Mouse (Mus musculus): Measurements from ENCODE around the gene Cbarp.

Gene Cbarp

DNA sequence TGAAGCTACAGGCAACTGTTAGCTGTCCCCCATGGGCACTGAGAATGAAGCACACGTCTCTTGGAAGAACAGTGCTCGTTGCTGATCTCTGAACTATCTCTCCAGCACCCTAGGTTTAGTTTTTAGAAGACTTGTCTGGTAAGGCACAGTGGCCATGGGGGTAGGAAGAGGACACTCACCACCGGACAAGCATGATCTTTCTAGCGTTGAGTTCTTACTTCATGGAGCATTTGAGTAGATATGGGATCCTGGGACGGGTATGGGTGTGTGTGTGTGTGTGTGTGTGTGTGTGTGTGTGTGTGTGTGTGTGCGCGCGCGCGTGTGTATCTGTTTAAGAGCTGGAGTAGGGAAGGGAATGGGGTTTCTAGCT lies at the start of gene Cbarp:
Cbarp (minus strand) TSS at position 170 of the 370 bp plus-strand sequence.
- no peak for DNase-seq (ENCODE audit: low read depth)

DNA sequence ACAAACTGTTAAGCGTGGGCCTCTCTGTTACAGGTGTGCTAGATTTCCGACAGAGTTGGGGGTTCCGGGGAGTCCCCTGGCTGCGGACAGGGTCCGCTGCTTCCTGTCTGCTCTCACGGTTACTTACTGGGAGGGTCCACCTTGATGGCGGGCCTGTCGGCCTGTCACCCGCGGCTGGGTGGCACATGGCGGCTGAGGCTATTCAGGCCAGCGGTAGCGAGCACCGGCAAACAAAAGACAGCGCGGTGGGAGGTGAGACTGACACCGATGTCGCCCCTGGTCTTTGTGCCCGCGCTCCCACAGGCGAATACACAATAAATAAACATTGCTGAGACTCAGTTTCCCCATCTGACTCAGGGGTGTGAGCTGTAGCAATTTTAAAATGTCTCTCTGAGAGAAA lies 49.4 kb upstream of the Cbarp start:
- no peak for DNase-seq (ENCODE audit: low read depth)

GRCm38 (mm10) chr10:80188453-80189024 lies 47.9 kb upstream of the Cbarp start:
- DNase-seq (ENCODE audit: low read depth), result no peak

DNA sequence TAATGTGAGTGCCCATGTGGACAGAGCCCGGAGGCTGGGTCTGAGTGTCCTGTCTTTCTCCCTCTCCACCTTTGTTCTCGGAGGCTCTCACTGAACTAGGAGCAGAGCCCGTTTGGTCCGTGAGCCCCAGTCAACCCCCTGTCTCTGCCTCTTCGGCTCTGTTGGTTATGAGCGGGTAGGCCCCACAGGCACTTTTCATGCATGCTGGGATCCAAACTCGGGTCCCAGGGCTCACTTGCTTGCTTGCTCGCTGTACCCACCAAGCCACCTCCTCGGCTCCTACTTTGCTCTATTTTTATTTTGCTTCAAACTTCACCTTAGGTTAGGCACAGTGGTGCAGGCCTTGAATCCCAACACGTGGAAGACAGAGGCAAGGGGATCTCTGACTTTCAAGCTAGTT lies 47.1 kb upstream of the Cbarp start:
- DNase-seq (ENCODE audit: low read depth), result no peak

DNA sequence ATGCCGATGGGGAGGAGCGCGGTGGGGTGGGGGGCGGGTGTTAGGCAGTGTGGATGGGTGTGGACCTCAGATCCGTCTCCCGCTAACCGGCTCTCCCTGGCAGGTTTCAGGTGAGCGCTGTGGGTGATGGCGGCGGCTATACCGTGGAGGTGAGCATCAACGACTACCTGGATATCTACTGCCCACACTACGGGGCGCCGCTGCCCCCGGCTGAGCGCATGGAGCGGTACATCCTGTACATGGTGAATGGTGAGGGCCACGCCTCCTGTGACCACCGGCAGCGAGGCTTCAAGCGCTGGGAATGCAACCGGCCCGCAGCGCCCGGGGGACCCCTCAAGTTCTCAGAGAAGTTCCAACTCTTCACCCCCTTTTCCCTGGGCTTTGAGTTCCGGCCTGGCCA lies 46.0 kb upstream of the Cbarp start:
- DNase-seq (ENCODE audit: low read depth), result no peak

DNA sequence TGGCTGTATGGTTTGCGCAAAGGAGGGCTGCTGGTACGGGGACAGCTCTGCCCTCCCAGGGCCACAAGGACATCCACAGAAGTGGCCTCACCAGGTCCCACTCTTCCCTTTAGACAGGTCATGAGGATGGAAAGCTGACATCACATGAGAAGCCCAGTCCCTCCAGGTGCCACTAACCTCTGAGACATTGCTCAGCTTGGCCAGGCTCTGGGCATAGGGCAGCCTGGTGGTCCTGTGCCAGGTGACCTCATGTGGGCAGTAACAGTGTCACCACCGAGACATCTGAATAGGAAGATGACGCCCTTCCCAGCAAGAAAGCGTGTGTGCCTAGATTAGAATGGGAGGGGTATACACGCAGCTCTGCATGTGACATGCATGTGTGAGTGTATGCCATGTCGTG lies 41.9 kb upstream of the Cbarp start:
- no peak for DNase-seq (ENCODE audit: low read depth)

DNA sequence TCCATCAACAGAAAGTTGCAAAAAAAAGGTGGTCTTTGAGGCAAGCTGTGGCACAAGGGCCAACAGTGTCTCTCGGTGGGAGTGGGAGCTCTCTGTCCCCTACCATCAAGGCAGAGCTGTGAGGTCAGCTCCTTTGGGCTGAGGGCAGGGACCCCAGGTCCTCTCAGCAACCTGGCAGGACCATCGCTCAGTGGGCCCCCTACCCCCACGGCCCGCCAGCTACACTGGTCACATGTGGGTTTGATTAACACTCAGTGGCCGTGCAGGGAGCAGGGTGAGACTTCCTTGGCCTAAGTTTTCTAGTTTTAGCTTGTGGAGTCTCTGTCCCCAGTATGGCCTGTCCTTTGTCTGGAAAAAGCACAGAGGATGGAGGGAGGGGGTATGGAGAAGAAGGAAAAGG lies 40.2 kb upstream of the Cbarp start:
- no peak for DNase-seq (ENCODE audit: low read depth)

DNA sequence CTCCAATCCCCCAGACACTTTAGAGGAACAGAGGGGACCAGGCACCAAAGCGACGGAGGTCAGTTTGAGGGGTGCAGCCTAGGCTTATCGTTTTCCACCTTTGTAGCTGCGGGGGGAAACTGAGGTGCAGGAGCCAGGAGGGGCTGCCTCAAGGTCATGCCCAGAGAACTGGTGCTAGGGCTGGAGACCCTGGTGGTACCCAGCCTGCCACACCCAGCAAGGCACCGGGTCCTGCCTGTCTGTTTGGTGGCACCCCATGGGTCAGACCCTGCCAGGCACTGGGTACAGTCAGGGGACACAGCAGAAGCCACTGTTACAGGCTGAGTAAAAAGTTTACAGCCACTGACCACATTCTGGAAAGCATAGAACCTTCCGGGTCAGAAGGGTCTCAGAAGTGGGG lies 39.7 kb upstream of the Cbarp start:
- no peak for DNase-seq (ENCODE audit: low read depth)

DNA sequence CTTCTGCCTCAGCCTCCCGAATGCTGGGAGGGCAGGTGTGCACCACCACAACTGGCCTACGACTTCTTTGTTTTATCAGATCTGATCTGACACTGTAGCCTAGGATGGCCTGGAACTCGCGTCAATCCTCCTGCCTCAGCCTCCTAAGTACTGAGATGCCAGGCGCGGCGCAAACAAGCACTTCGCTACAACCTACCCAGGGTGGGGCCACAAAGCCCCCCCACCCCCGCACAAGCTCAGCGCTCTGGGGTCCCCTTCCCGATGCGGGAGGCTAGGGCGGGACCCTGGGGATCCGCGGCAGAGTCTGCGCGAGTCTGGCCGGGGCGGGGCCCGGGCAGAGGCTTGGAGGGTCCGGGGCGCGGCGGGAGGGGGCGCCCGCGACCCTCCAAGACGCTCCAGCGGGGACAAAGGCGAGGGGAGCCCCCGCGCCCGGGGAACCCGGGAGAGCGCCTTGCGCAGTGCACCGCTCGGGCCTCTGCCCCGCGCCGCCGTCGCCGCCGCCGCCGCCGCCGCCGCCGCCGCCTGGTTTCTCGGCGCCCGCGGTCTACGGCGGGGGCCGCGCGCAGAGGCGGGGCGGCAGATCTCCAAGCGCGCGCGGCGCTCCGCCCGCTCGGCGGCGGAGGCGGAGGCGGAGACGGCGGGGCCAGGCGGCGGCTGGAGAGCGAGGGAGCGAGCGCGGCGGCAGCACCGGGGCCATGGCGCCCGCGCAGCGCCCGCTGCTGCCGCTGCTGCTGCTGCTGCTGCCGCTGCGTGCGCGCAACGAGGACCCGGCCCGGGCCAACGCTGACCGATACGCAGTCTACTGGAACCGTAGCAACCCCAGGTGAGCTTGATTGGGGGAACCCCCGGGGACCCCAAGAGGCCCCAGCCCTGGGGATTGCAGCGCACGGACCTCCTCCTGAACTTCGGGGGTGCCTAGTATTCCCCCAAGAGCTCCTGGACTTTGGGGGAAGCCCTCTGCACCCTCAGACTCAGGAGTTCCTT lies 38.7 kb upstream of the Cbarp start, which contains the start of gene Efna2:
Efna2 (plus strand) TSS at position 415 of the 984 bp plus-strand sequence.
- DNase-seq (ENCODE audit: low read depth), result no peak

- DNase-seq (ENCODE audit: low read depth), result no peak
Measured at GRCm38 (mm10) chr10:80177441-80178279, 37.0 kb upstream of the Cbarp start.

GRCm38 (mm10) chr10:80176270-80176834 lies 35.7 kb upstream of the Cbarp start:
- no peak for DNase-seq (ENCODE audit: low read depth)

DNA sequence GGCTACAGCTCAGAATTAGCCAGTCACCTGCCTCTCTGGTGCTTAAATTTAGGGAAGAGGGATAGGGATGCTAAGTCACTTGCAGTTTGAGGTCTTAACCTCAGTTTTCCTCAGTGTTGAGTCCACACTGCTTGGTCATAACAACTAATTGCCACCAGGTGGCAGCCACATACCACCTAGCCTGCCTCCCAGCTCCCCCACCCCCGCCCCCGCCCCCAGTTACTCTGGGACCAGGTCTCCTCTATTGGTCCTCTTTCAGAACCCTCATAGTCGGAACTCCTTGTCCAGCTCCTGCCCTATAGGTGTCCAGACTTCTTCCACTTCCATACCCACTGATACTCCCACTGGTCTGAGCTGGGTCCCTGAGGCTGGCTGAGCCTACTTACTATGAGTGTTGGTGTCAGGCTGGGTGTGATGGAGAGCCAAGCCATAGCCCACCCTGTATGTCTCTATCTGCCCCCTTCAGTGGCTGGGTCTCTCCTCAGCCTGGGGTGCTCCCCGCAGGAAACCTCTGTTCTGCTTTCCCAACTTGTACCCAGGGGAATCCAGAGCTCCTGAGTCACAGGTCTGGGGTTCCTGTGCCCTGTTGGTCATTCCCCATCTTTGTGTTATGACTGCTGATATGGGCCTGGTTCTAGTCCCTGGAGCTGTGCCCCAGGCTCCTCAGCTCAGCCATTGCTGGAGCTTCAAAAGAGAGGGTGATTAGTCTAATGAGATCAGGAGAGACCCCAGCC lies 35.1 kb upstream of the Cbarp start:
- DNase-seq (ENCODE audit: low read depth), result no peak

DNA sequence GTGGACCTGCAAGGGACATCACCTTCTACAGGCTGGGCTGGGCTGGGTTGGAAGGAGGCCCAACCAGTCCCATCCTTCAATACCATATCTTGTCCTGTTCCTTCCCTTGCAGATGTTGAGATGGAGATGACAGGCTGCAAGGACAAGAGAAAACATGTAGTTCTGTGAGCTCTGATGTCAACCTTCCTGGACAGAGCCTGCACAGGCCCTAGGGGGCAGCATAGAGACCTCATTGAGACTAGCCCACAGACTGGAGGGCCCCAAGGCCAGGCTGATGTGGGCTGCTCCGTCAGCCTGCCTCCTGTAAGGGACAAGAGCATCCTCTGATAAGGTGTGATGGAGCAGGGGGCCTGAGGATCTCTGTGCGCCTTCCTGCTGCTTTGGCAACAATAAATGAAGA lies 34.1 kb upstream of the Cbarp start:
- no peak for DNase-seq (ENCODE audit: low read depth)

DNA sequence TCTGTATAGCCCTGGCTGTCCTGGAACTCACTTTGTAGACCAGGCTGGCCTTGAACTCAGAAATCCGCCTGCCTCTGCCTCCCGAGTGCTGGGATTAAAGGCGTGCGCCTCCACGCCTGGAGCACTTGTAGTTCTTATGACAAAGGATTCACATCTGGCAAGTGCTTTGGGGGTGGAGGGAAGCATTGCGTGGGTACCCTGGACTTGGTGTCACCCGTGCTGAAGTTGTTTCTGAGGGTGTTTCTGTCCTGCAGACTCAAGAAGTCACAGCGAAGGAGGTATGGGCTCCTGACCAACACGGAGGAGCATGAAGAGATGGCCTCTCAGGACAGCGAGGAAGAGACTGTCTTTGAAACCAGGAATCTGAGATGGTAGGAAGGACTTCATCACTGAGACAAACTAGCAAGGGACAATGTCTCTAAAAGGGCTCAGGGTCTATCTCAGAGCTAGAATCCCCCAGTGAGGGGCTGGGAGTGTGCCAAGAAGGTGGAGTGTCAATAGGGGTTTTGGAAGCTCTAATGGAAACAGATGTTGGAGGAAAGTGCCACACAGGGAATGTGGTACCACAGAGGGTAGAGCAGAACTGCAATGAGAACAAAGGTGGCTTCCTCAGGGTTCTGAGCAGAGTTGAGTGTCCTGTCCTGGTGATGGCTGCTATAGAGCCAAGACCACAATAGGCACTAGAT lies 33.5 kb upstream of the Cbarp start:
- DNase-seq (ENCODE audit: low read depth), result no peak

- no peak for DNase-seq (ENCODE audit: low read depth)
Measured at GRCm38 (mm10) chr10:80173358-80173757, 32.7 kb upstream of the Cbarp start.

GRCm38 (mm10) chr10:80172527-80173292 lies 32.1 kb upstream of the Cbarp start, which contains the start of gene 1600002K03Rik:
TSS of gene 1600002K03Rik (plus strand) at chr10:80172944.
- DNase-seq (ENCODE audit: low read depth), result peak; percentile 95

DNA sequence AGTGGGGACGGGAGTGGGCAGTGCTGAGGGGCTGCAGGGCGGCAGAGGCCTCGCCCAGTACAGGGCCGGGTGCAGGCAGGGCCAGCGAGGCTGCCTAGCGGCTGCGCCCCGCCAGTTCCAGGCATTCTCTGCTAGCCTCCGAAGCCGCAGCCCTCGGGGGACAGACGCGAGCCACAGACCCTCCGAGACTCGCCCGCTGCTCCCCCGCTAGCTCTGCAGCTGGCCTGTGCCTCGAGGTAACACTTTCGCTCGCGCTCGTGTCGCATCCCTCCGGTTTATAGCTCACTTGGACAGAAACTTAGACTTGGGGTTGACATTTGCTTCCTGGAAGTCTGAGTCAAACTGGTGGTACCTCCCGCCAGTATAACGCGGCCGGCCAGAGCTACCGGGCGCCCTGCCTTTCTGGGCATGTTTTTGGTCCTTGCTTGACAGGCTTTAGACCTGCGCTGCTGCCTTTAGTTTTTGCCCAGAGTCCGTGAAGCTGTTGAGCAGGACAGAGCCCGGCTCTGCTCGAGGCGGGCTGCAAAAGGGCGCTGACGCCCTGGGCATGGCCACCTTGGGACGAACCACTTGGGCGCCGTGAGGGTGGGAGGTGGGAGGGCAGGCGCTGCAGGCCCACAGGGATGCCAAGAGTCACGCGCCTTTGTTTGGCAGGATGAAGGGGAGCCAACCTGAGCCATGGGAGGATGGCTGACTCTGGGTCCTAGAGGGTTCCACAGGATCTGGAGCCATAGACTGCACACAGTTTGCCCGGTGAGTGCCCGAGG lies 31.3 kb upstream of the Cbarp start:
- no peak for DNase-seq (ENCODE audit: low read depth)

DNA sequence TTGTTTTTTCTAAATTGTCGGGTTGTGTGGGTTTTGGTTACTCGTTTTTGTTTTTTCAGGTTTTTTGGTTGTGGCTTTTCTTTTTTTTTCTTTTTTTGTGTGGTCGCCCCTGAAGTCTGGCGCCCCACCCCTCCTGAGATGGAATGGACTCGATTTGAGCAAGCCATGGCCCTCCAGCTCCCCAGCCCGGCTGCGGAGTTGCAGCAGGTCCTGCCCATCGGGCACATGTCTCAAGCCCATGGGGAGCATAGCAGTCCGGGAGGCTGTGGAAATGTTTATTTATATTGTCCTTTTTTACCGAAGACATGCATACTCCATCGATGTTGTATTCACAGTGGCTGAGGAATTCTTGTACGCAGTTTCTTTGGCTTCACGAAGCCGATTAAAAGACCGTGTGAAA lies 30.6 kb upstream of the Cbarp start:
- no peak for DNase-seq (ENCODE audit: low read depth)

DNA sequence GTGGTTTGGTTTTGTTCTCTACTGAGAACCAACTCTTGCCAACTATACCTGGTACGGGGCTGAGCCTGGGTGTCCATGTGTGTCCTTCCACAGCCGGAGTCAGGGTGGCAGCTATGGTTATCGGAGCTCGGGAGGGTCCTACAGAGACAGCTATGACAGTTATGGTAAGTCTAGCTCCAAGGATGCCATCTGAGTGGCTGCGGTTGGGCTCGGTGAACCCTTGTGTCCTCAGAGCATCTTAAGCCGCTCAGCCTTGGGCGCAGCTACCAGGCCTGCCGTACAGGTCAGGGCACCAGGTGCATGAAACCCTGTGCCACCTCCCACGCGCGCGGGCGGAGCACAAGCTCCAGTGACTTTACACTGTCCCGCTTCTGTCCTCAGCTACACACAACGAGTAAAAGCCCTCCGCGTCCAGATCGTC lies 30.0 kb upstream of the Cbarp start:
- no peak for DNase-seq (ENCODE audit: low read depth)

Data from c-Kit-positive CD71-negative TER-119-negative erythroid progenitor cells, embryonic 14.5 days (primary cell).